Mouse (Mus musculus): ENCODE measurements around the gene Ntn1.

Ntn1 gene

DNA sequence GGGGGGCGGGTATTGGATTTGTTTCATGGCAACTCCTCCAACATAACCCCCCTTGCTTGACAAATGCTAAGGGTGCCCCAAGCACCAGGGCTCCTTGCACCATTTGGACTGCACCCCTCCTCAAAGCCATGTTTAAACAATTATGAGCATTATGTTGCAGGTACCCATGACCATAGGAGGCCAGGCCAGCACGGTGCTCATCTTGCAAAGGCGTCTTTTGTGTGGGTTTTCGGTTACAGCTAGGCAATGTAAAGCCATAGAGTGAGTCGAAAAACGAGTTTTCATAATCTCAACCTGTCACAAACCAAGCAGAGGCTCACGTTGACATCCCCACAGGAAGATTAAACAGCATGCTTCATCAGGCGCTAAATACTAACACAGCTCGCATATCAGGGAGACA is 19.3 kb downstream of the Ntn1 start:
- no peak for DNase-seq

DNA sequence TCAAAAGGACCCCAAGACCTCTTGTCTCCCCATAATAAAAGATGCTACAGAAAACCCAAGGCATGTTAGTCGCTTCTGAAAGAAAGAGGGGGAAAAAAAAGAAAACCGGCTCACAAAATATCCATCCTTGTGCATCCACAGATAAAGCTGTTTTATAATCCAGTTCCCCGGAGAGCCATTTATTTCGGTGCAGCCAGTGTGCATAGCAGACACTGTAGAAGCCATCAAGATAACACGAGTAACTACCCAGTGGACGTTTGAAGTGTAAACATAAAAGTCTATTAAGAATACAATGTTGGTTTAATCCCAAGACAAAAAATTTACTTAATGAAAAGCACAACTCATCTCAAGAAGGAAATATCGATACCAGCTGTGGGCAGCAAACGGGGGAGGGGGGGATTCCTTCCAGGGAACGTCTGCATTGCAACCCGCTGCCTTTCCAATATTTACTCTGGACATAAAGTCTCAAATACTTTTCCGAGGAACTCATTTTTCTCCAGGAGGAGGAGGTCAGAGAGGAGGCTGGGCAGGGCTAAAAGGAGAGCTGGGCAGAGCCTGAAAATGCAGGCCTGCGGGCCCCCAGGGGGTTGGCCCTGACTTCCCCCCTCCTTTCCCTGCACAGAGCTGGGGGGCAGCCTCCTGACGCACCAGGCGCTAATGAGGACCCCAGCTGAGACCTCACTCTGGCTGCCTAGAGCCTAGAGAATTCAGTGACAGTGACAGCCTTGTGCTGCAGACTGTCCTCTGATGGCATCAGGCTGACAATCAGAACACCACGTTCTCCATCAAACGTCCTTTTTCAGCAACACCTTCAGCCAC is 21.5 kb downstream of the Ntn1 start:
- no peak for DNase-seq

DNA sequence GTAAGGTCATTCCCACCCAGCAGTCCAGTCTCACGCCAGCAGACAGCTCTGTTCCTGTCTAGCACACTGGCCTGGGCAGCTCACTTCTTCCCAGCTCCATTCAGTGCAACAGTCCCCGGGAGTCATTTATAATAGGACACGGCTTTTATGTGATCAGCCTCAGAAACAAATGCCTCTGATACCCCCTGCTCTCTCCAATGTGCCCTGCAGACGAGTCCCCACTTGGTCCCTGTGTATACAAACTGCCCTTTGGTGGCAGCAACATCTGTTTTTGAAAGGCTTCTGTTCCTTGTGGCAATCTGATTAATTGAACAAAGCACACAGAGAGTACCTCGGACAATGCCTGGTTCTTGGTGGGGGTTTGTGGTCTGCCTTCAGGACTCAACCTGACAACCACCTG is 22.2 kb downstream of the Ntn1 start:
- DNase-seq: no peak

DNA sequence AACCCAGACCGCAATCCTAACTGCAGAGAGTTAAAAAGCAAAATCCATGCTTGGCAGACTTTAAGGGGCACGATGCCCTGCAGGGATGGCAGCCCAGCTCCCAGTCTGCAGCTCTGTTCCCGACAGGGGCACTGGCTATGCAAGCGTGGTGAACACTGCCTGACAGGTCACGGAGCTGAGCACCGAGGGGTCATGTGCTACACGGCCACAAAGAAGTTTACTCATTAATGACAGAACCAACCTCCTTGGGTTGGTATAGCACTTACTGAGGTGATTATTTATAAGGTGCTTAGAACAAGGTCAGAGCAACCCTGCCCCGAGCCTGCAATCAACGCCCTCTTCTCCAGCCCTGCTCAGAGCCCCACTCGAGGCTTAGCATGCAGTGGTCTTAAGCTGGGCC is 27.5 kb downstream of the Ntn1 start:
- no peak for DNase-seq

DNA sequence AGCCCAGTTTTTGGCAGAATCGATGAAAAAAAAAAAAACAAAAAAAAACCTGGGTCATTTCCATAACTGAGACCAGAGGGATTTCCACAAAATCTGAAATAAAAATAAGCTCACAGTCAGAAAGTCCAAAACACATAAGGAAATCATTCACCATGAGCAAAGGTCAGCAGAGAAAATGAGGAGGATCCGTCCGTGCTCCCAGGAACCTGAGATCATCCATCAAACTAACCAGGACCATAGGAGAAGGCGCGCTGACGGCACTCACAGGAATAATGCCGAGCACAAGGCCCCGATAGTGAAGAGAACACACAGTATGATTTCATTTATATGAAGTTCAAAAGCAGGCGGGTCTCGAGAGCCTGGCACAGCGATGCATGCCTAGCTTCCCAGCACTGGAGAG is 29.0 kb downstream of the Ntn1 start:
- DNase-seq: no peak

DNA sequence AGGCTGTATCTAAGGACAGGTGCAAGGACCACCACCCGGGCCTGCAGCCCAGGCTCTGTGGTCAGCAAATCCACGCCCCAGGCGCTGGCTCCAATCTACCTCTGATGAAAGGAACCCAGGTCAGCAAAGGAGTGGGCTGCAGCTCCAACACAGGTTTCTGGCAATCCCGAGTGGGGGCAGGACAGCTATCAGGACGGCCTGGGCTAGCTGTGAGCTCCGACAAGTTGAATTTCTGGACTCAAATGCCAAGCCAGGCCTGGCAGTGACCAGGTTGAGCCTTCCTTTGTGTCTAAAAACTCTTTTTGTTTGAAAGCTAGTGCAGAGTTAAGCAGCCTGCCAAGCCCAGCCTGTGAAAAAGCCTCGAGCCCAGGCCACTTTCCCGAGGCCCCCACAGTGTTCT is 43.7 kb downstream of the Ntn1 start:
- no peak for DNase-seq

DNA sequence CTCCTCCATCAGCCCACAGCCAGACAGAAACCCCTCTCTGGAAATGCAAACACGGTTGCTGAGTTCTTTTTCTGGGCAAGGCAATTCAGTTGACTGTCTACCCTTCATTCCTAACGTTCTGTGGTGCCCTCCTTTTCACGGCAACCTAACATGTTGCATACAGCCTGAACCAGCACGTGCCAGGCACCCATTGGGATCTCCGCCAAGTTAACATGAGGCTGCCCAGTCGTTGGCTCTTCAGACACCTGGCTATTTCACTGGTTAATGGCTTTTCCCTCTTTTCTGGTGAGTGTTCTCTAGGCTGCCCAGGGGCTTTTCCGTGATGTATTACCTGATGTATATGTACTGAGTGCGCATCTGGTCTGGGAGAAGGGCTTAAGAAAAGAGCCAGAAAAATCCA is 45.1 kb downstream of the Ntn1 start:
- no peak for DNase-seq

DNA sequence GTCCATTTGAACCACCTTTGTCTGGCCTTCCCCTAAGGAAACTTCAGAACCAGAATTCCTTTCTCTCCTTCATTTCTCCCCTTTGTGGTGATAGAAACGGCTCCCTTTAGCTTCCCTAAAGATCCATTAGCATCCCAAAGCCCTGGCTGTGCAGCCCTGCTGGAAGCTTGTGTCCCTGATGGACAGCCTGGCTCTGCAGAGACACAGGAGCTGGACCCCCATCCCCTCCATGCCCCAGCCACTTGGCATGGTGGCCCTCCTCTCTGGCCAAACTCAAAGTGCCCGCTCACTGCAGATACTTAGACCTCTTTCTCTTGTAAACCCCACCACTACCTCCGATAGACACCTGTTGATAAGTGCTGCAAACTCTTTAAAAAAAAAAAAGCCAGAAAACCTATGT is 45.8 kb downstream of the Ntn1 start:
- DNase-seq: no peak

DNA sequence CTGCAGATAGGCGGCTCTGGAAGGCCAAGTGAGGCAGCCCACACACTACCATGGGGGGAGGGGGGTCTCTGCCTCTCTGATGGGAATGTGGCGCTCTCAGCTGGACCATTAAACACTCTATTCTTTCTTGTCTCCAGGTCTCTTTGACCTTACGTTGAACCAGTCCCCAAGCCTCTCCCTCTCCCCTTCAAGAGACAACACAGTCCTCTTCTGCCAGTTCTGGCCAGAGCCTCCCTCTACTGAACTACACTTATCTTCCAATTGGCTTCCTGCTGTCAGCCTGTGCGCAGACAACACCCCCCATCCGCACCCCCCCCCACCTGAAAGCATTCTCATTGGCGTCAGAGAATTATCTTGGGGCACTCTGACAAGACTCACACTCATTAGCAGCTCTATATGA is 48.4 kb downstream of the Ntn1 start:
- no peak for DNase-seq

DNA sequence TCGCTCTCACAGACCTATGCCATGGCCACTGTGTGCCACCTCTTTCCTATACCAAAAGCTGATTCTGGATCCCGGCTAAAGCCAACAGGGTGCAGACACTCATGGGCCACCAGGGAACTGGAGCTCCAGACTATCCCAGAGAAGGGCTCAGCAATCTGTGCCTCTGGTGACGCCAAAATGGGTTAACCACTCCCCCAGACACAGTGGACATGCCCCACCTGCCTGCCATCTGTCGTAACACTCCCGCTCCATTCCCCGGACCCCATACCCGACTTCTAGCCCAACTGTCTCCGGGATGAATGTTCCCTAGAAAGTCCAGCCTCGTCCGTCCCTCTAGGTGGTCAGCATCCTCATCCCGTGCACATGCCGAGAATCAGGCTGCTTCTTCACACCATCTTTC is 51.8 kb downstream of the Ntn1 start:
- no peak for DNase-seq

DNA sequence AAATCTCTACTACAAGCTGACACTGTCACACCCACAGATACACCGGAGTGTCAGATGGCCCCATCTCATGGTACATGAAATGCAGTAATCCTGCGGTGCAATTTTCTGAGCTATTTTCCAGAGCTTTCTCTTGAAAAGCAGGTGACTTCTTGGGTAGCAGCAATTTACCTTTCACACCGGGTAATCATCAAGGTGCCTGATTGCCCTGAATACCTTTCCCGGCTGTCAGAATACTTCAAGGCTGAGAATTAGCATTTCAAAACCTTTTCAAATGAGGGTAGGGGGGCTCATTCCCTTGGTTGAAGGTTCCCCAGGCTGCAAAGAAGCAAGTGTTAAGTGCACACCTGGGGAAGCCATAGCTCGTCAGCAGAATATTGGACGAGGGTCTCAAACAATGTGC is 52.5 kb downstream of the Ntn1 start:
- no peak for DNase-seq

DNA sequence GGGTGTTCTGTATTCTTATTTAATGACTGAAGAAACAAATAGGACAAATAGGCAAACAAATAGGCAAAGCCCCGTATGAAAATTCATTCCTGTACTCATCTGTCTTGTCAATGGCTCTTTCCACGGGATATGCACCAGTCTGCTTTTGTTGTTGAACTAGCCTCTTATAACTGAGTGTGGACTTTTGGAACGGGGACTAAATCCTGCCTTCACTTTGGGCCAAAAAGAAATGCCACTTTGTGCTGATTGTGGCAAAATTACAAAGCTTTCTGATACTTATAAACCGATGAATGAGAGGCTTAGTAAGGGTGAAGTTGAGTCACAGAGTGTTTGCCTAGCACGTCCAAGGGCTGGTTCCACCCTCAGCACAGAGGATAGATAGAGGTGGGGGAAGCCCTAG is 53.1 kb downstream of the Ntn1 start:
- no peak for DNase-seq

DNA sequence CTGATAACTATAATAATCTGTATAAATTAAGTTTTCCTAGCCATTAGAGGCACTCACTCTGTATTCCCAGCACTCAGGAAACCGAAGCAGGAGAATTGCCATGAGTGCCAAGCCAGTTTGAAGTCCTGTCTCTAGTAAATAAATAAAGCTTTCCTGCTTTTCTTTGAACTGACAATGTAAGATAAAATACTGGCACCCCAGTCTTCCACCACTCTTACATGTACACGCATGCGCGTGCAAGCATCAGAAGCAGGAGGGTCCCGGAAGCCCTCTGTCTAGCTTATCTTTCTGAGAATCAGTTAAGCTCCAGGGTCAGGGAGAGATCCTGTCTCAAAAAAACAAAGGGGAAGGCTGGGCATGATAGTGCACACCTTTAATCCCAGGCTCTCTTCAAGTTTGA is 54.5 kb downstream of the Ntn1 start:
- DNase-seq: no peak

DNA sequence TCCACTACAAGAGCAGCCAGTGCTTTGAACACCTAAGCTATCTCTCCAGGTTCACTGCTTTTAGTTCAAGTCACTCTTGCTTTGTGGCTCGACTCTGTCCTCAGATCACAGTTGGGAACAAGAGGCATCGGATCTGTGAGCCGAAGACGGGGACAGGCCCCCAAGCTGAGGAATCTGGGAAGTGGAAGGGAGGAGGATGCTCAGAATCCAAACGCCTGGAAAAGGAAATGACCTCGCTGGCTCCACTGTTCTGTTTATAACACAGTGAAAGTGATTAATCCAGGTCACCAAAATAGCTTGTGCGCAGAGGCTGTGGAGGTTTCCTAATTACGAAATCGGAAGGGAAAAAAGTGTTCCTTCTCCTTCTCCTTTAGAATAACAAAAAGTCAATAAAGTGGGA is 56.4 kb downstream of the Ntn1 start:
- no peak for DNase-seq

DNA sequence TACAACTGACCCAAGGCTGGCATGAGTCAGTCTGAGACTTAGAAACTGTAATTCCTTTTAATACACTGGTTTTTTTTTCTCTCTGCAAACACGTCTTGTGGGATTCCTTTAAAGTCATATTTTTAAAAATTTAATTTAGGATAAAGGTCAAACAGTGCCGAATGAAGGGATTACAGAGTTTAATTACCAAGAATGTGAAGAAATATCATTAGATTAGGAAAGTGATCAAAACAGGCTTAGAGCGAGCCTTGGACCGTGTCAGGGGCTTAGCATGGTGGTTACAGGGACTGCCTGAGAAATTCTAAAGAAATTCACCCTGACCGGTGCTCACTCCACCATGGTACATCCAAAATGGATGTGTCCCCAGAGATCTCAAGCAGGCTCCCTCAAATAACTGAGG is 57.9 kb downstream of the Ntn1 start:
- no peak for DNase-seq

DNA sequence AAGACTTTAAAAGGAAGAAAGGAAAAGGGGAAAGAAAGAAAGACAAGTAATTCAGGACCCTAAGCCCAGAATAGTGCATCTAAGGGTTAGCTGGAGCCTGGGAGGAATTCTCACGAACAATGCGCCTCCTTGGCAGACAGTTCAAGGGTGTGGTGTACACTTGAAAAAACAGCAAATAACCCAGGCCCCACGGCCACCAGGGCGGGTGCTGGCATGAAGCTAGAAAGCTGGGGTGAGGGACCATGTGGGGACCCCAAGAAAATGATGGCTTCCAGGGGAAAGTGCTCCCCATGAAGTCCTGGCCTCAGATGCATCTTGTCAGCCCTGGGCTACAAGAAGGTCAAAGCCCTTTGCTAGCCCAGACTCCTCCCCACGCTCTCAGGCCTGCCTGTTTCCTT is 58.6 kb downstream of the Ntn1 start:
- DNase-seq: no peak

DNA sequence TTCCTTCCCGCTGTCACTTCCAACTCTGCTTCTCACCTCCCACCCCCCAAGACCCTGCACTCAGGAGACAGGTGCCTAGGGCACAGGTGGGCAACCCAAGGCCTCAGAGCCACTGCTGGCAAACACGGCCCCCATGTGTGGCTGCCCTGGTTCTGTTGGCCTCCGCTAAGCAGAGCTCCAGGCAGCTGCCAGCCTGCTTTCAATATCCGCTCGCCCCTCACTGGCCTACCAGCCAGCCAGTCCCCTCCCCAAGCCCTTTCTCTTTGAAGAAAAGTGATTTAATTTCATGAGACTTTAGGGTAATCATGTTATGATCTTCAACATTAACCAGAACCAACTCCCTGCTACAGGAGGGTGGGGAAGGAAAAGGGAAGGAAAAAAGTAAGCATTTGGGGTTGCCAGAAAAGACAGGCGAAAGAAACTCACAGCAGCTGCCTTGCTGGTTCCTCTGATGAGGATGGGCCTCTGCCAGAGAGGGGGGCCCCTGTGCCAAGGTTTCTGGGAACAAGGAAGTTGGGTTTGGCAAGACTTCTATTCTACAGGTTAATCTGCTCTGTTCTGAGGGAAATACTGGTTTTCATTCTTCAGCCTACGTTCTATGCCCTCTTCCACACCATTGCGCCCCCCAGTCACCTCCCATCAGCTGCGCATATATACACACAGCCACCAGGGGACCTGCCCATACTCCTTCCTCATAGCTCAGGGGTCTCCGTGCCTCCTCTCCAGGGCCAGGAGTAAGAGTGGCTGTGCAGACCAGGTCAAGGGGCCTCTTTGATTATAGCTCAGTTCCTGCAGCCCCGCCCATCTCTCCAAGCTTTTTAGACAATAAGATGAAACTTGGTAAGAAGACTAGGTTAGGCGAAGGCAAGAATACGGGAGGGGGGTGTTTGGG is 59.3 kb downstream of the Ntn1 start:
- no peak for DNase-seq

DNA sequence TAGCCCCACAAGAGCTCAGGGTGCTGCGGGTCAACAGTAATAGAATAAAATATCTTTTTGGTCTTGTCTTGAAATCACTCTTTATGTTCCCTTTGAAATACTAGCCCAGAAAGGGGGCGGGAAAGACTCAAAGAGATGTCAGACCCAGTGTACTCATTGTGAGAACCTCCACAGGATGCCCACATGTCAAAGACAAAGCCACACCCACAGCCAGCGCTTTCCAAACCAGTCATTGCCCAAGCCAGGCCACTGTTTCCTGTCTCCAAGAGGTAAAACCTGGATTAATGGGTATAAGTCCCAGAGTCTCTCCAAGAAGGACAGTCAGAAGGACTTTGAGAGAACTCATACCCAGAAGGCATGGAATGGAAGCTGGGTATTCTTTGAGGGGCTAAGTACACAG is 60.3 kb downstream of the Ntn1 start:
- DNase-seq: no peak

DNA sequence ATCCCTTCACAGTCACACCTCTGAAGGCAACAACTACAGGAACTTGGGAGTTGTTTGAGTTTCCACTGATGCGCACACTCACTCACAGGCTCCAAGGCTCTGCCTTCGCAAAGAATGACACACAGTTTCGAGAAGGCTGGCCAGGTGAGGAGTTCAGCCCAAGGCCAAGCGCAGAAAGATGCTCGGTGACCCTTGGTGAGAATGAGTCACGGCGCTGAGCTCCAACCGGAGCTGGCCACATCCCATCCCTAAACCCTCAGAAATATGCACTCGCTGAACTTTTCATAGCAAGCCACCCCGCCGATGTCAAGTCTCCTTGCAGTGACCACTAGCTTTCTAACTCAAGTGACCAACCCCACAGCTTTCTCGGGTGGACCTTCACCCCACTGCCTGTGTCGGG is 60.8 kb downstream of the Ntn1 start:
- no peak for DNase-seq

DNA sequence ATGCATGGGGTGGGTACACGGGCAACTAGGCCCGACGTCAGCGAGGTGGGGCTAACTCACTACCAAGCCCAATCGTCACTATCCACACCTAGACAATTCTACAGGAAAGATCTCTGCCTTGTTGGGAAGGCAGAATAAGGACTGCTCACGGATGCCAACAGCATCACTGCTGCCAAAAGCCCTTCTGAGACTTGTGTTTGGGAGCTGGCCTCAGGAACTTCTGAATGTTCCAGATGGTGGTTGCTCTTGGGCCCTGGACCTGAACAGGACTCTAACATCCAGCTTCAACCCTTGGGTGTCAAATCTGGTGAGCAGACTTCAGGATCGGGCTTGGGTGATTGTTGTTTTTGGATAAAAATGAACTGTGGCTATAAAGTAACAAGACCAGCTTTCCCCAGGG is 61.3 kb downstream of the Ntn1 start:
- DNase-seq: no peak

DNA sequence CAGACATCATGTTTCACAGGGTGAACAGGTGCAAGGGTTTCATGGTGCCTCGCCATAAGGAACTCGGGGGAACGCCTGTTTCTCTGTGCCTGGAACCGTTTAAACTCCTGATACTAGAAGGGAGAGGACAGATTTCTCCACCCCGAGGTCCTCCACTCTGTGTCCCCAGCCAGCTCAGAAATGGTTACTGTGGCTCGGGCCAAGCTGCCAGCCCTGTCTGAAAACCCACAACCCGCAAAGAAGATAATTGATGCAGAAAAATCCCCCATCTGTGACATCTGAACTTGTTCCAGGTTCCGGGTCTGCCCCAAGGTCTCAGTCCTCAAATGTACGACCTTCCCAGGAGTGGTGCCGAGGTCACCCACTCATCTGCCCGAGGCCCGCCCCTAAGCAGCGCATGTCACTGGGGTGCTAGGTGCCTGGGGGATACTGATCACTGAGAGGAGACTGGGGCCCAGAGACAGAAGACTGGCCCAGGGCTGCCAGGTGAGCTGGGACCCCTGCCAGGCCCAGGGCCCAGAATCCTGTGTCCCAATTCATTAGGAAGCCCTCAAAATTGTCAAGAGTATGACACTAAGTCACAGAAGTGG is 68.9 kb downstream of the Ntn1 start:
- no peak for DNase-seq

DNA sequence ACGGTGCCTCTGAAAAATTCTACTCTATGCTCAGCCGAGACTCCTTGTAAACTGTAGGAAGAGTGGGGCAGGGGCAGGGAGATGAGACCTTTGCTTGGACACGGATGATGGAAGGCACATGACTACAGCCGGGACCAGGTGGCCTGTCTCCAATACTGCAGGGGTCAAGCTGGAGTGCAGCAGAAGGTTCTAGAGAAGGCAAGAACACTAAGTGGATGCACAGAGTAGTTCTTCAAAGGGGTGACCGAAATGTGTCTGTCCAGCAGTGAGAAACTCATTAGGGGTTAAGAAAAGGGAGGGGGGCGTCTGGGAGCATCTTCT is 69.5 kb downstream of the Ntn1 start:
- DNase-seq: no peak

DNA sequence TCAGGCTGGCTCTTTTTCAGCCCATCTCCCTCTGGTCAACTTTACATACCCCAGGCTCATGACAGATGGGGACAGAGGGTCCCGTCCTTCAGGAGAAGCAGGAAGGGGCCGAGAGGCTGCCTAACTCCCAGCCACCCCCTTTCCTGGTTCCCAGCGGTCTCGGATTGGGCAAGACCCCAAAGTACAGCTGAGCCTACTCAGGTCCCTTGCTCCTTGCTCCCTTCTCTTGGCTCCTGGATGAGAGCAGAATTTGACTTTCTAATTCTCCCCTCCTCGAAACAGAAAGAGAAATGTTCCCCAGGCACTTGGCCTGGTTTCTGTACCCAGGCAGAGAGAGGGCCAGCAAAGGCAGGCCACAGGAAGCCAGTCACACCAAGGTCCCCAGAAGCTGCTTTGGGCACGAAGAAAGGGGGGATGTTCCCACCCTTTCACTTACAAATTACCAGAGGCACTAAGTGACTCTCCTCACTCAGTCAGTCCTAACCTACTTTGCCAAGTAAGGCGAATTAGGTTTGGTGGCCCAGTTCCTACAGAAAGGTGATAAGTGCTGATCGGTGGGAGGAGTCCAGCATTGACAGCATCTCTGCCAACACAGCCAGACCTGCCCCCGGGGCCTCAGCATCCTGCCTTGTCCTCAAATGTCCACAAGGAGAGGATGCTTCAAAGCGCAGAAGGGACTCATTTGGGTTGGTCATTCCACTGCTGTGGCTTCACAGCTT is 70.1 kb downstream of the Ntn1 start:
- DNase-seq: no peak

DNA sequence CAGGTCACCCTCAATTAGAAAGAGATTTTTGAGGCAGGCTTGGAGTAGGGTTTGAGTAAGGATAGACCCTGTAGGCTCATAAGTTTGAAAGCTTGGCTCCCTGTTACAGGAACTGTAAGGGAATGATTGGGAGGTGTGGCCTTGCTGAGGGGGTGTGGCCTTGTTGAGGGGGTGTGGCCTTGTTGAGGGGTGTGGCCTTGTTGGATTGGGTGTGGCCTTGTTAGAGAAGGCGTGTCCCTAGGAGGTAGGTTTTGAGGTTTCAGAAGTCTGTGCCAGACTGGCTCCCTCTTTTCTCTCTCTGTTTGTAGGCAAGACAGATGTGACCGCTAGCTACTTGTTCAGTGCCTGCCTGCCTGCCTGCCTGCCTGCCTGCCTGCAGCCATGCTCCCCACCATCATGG is 75.8 kb downstream of the Ntn1 start:
- no peak for DNase-seq
